Mouse (Mus musculus): ENCODE results near the gene Shisa9.

The Shisa9 gene

GRCm38 (mm10) chr16:12202151-12202550 lies 218.2 kb downstream of the Shisa9 start:
- DNase-seq = no peak

- DNase-seq = no peak
Observed at GRCm38 (mm10) chr16:12203055-12203454, 219.1 kb downstream of the Shisa9 start.

GRCm38 (mm10) chr16:12204423-12204822 lies 220.5 kb downstream of the Shisa9 start:
- DNase-seq = no peak

- no peak for DNase-seq
Observed at GRCm38 (mm10) chr16:12206421-12206950, 222.6 kb downstream of the Shisa9 start.

GRCm38 (mm10) chr16:12206951-12207350 lies 223.0 kb downstream of the Shisa9 start:
- no peak for DNase-seq

GRCm38 (mm10) chr16:12209355-12209754 lies 225.4 kb downstream of the Shisa9 start:
- DNase-seq = no peak

GRCm38 (mm10) chr16:12209819-12210218 lies 225.9 kb downstream of the Shisa9 start:
- DNase-seq = no peak

GRCm38 (mm10) chr16:12214018-12214417 lies 230.1 kb downstream of the Shisa9 start:
- DNase-seq = no peak

- no peak for DNase-seq
Observed at GRCm38 (mm10) chr16:12217289-12218150, 233.6 kb downstream of the Shisa9 start.

GRCm38 (mm10) chr16:12218151-12218532 lies 234.2 kb downstream of the Shisa9 start:
- no peak for DNase-seq

- DNase-seq = no peak
Observed at GRCm38 (mm10) chr16:12219821-12220220, 235.9 kb downstream of the Shisa9 start.

- DNase-seq = no peak
Observed at GRCm38 (mm10) chr16:12223537-12223936, 239.6 kb downstream of the Shisa9 start.

GRCm38 (mm10) chr16:12226937-12227336 lies 243.0 kb downstream of the Shisa9 start:
- DNase-seq = no peak

GRCm38 (mm10) chr16:12233288-12233687 lies 249.4 kb downstream of the Shisa9 start:
- peak; percentile 60 to 66 for DNase-seq

GRCm38 (mm10) chr16:12234289-12234688 lies 250.4 kb downstream of the Shisa9 start:
- DNase-seq = peak; percentile 10 to 13

- DNase-seq = no peak
Observed at GRCm38 (mm10) chr16:12238611-12239010, 254.7 kb downstream of the Shisa9 start.

GRCm38 (mm10) chr16:12259361-12259760 lies 275.4 kb downstream of the Shisa9 start:
- DNase-seq = no peak

GRCm38 (mm10) chr16:12265828-12266227 lies 281.9 kb downstream of the Shisa9 start:
- peak in 1 of 2 experiments; percentile 4 for DNase-seq

GRCm38 (mm10) chr16:12300523-12300922 lies 316.6 kb downstream of the Shisa9 start:
- no peak for DNase-seq

- DNase-seq = no peak
Observed at GRCm38 (mm10) chr16:12303420-12303819, 319.5 kb downstream of the Shisa9 start.

GRCm38 (mm10) chr16:12307318-12307965 lies 323.5 kb downstream of the Shisa9 start:
- no peak for DNase-seq

GRCm38 (mm10) chr16:12309826-12310225 lies 325.9 kb downstream of the Shisa9 start:
- no peak for DNase-seq

- DNase-seq = no peak
Observed at GRCm38 (mm10) chr16:12315627-12316026, 331.7 kb downstream of the Shisa9 start.

Measured in kidney, postnatal 4 days (tissue).